Mouse (Mus musculus) c-Kit-positive CD71-negative TER-119-negative erythroid progenitor cells, embryonic 14.5 days (primary cell): ENCODE measurements around the gene Rgs8.

ENCODE experiments used
- DNase-seq: peaks from one replicate; pipeline ENCODE4 v3.0.0-alpha.2; 2013; ENCODE audit warnings: low read depth

Rgs8 gene

DNA sequence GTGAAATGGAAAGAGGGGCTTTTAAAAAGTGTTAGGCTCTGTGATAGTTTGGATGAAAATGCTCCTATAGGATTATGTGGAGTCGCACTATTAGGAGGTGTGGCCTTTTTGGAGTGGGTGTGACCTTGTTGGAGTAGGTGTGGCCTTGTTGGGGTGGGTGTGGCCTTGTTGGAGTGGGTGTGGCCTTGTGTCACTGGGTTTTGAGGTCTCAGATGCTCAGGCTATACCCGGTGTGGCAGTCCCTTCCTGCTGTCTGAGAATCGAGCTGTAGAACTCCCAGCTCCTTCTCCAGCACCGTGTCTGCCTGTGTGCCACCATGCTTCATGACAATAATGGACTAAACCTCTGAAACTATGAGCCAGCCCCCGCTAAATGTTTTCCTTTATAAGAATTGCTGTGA, 55.8 kb downstream of the Rgs8 start:
- no peak for DNase-seq

DNA sequence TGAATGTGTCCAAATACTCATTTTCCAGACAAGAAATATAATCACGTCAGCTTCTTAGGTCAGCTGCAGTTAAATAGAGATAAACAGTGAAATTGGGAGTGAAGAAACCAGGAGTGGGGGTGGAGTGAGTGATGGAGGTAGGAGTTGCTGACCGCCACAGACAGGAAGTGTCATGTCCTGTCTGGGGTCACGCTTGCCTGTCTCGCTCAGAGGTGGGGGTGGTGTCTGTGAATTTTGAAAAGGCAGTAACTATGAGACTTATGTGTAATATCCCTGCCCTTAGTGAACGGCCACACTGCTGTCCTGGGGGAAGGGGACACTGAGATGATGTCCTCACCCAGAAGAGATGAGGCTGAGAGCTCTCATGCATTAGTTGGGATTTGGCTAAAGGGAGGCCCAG, 56.6 kb downstream of the Rgs8 start:
- DNase-seq: no peak

GRCm38 (mm10) chr1:153711544-153712262, 58.9 kb downstream of the Rgs8 start:
- DNase-seq: no peak

DNA sequence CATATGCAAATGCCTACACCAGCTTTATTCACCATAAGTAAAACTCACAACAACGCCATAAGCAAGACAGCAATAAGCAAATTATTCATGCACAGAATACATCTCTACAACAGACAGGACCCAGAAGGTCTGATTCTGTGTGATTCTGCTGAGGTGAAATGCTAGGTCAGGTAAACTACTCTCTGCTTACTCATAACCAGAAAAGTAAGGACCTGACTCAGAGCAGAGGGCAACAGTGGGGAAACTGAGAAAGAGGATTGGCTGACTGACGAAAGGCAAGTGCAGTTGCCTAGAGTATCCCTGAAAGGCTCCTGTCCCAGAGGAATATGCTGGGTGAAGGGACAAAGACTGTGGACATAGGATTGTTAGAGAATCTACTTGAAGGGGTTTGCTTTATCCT, 59.8 kb downstream of the Rgs8 start:
- no peak for DNase-seq

DNA sequence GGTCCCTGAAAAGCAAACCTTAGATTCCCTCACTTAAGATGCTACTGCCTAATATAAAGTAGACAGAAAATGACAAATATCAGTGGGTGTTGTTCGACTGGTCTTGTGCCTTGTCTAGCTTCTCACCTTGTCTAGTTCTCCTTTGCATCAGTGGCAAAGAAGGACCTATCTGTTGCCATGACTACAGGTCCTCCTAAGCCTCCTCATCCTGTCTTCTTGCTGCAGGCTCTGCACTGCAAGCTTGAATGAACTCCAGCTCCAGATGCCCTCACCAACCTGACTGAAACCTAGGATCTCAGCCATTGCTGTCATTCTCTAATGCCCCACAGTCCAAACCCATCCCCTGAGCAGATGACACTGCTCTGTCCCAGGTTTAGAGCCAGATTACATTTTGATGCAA, 65.2 kb downstream of the Rgs8 start:
- DNase-seq: no peak

DNA sequence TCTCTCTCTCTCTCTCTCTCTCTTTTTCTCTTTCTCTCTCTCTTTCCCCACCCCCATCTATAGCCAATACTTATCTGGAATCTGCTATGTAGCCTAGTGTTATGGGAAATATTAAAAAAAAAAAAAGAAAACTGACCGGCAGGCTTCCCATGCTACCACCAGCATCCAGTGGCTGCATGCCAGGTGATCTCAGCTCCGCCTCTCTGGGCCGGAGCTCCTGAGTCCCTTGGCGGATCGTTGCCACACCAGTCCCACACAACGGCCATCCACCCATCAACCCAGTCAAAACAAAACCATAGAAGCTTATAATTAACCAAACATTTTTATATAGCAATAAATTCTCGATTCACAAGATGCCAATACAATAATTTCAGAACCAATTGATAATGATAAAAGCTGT, 68.1 kb downstream of the Rgs8 start:
- DNase-seq: no peak

DNA sequence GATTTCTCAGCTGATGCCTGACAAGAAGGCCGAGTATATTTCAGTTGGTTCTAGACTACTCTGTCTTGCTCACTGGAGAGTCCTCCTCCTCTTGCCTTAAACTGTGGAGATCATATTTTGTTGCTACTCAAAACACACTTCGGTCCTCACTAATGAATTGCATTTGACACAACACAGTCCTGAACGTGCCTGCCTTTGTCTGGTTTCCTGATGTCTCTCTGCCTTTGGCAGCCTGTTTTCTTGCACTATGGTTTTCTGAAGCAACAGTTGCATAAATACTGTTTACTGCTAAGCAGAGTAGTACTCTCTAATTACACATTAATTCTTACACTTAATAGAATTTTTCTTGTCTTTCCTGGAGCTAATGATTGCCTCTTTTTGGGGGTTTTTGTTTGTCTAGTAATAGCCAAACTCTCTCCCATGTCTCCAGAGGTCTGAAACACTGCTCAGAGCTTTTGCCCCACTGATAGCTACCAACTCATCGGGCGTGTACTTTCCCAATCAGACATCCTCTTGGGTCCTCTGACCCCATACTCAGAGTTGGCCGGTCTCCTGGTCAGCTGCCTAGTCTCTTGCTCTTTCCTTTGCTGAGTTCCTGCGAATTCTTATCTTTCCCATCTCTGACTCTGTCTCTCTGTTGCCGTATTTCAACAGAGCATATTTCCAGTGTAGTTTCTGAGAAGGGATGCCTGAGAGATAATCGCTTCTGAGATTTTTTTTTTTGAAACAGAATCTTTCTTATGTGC, 68.9 kb downstream of the Rgs8 start:
- no peak for DNase-seq

DNA sequence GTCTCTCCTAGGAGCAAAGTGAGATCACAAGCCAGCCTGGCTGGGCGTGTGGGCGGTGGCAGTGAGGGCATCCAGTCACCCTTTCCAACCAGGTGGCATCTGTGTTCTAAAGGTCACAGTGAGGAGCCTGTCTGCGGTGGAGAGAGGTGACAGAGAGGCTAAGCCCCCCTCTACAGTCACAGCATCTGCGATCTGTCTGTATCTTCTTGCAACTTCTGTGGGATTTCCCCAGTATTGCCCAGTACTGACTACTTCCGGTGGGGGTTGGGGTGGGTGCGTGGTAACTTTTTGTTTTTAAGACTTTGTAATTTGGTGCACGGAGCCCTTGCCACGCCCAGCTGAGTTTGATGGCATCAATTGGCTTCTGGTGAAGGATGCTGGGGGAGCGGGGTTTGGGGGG, 70.6 kb downstream of the Rgs8 start:
- no peak for DNase-seq

DNA sequence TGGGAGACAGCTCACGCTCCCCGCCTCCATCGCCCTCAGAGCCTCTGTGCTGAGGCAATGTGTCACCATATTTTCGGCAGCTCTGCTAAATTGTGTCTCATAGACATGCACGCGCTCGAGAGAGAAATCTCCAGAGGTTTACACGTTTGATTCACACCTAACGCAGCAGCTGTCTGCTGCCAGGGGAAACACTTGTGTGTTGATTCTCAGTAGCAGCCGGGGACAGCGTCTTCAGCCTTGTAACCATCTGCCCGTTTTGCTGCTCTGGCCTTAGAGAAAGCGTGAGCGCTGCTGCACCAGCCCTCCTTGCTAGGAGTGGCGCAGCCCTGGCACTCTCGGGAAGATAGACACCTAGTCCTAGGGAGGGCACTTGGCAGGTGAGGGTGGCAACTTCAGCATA, 73.8 kb downstream of the Rgs8 start:
- no peak for DNase-seq

GRCm38 (mm10) chr1:153729806-153730205, 77.0 kb downstream of the Rgs8 start:
- no peak for DNase-seq

GRCm38 (mm10) chr1:153730671-153731070, 77.8 kb downstream of the Rgs8 start:
- DNase-seq: no peak

DNA sequence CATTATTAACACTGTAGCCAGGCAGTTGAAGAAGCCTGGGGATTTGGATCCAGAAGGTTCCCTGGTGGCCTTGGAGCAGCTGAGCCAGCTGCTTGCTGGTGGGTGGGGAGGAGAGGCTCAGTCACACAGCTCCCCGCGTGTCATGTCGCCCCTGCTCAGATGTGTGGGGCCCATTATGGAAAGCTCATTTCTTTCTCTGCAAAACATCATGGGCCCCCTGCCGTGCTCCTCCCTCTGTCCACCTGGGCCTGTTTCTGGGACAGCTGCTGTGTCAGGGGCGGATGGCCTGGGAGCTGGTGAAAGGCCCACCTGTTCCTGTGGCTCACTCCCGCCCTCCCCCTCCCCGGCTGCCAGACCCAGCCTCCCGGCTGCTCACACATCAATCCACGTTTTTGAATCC, 80.4 kb downstream of the Rgs8 start:
- no peak for DNase-seq

DNA sequence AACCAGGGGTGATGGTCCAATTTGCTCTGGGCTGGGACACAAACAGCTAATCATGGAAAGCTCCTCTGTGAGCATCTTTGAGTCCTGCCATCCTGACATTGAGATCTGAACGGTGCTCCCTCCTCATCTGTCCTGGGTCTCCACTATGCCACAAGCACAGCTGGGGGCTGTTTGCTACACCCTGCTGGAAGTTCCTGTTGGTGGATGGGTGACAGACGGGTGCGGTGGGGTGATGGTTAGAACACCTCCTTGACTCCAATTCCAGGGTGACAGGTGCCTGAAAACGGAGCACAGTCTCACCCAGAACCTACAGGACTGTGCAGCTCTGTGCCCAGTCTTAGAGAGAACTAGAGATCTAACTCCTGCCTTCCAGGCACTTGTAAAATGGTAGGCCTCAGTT, 82.0 kb downstream of the Rgs8 start:
- DNase-seq: no peak

- DNase-seq: no peak
Observed at GRCm38 (mm10) chr1:153736096-153736495, 83.3 kb downstream of the Rgs8 start.

DNA sequence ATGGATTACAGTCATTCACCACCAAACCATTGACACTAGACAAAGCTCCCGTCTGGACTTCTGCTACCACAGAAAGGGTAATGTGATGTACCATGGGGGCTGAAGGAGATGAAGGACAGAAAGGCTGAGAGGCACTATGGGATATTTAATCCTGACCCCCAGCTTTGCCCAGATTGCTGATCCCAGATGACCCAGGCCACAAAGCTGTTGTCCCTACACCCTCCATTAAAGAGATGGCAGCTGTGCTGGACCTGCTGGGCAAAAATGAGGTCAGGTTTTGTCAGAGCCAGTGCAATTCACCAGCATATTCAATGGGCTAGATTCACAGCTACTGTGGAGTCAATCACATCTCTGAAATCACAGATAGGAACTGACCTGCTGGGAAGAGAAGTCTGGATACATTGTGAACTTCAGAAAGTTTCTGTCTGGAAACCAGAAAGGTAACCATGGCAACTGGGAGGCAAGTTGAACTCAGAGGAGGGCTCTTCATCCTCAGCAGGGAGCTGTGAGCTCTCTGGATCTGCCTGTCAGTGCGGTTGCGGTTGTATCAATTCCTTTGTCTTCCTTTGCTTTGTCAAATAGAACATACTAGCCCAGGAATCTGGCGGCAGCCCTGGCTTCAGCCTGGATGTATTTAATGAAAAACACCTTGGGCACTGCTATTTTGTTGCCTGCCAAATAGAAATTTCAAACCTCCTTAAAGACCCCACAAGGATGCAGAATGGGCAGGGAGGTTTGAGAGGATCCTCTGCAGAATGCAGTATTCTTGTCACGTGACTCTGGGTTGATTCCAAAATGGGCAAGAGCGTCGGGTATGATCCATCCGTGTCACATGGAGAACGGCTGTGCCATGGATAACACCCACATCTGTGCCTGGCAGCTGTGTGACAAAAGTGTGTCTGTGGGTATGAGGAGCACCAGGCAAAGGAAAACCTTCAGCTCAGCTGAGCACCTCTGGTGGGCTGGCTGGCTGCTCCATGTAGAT, 84.6 kb downstream of the Rgs8 start:
- no peak for DNase-seq

GRCm38 (mm10) chr1:153739437-153740015, 86.7 kb downstream of the Rgs8 start:
- no peak for DNase-seq

GRCm38 (mm10) chr1:153740145-153740544, 87.3 kb downstream of the Rgs8 start, which contains the start of gene Rgs16:
TSS of gene Rgs16 (plus strand) at chr1:153740349.
- DNase-seq: peak; percentile 29

DNA sequence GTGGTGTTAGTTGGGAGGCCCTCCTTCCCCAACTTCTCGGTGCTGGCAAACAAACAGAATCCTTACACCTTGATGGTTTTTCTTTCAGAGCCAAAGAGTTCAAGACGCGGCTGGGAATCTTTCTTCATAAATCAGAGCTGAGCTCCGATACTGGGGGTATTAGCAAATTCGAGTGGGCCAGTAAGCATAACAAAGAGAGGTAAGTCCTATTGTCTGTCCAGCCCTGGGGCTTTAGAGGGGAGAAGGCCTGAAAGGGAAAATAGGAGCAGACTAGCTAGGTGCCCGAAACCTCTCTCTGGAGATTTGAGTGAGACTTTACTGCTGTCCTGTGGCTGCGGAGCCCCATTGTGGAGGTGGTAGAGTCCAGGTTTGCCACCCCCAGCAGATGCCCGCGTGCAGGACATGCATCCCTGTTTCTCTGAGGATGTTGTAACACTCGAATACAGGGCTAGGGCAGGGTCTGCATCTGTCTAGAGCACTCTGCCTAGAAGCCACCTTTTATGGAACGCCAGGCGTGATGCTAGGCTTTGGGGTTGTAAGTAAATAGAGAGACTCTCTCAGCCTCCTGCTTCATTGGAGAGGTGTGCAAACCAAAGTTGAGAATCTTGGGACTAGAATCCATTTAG, 88.1 kb downstream of the Rgs8 start:
- DNase-seq: no peak

DNA sequence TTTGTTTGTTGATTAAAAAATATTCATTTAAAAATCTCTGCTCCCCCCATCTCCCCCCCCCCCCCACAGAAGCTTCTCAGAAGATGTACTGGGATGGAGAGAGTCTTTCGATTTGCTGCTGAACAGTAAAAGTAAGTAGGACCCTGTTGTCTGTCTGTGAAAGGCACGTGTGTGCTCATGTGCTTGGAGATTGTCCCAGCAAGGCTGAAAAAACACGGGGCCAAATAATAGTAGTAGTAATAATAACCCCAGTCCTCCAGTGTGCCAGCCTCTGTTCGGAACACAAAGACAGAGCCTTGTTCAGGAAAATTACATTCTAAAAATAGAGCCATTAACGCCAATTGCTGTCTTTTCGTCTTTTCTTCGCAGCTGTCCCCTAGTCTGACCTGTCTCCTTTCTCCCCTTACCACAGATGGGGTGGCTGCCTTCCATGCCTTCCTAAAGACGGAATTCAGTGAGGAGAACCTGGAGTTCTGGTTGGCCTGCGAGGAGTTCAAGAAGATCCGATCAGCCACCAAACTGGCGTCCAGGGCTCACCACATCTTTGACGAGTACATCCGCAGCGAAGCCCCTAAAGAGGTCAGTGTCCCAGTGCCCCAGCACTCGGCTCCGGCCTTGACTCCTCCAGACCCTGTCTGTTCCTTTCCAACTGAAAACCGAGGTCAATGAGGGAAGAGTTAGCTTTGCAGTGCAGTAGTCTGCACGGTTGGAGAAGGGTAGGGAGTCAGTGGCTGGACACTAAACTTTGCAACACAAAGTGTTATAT, 88.9 kb downstream of the Rgs8 start:
- no peak for DNase-seq

GRCm38 (mm10) chr1:153742374-153743155, 89.7 kb downstream of the Rgs8 start:
- DNase-seq: peak; percentile 58
